Mouse (Mus musculus) neural tube, embryonic 13.5 days (tissue): ENCODE measurements around the gene Vmn1r142. TPM values are rescaled to one million over a fixed set of nuclear protein-coding genes. Genes with fewer than 3 reads are reported as not detected.
"Not testable (repeated sequence)": the region's sequence is repeated elsewhere in the genome, so short reads cannot be mapped to it uniquely, and the experiment has no call there.

Source experiments
- ATAC-seq: fragments of 200-750 bp; cut with Nextera tagmentation; 2 replicates; pipeline ENCODE4 v1.8.0; 2017; ENCODE audit warnings: low read depth, mild to moderate bottlenecking, moderate TSS enrichment, moderate library complexity
- H3K27ac ChIP-seq: fragments of 300-500 bp; sonication (generic); replicated peaks from 2 replicates; pipeline ENCODE4 v1.5.1; 2015; ENCODE audit warnings: moderate library complexity, mild to moderate bottlenecking, inconsistent platforms
- H3K27me3 ChIP-seq: fragments of 300-500 bp; sonication (generic); 2 replicates; pipeline ENCODE4 v1.6.1; 2015; ENCODE audit warnings: mild to moderate bottlenecking, inconsistent platforms
- H3K36me3 ChIP-seq: fragments of 300-500 bp; sonication (generic); 2 replicates; pipeline ENCODE4 v1.6.1; 2015; ENCODE audit warnings: mild to moderate bottlenecking, inconsistent platforms
- H3K4me1 ChIP-seq: fragments of 300-500 bp; sonication (generic); replicated peaks from 2 replicates; pipeline ENCODE4 v1.6.1; 2015; ENCODE audit warnings: inconsistent platforms
- H3K4me2 ChIP-seq: fragments of 300-500 bp; sonication (generic); 2 replicates; pipeline ENCODE4 v1.6.1; 2015; ENCODE audit warnings: inconsistent platforms, mild to moderate bottlenecking, moderate library complexity
- H3K4me3 ChIP-seq: fragments of 300-500 bp; sonication (generic); 2 replicates; pipeline ENCODE4 v1.5.1; 2015; ENCODE audit warnings: mild to moderate bottlenecking, inconsistent platforms
- H3K9ac ChIP-seq: fragments of 300-500 bp; sonication (generic); 2 replicates; pipeline ENCODE4 v1.6.1; 2015; ENCODE audit warnings: moderate library complexity, mild to moderate bottlenecking, inconsistent platforms
- H3K9me3 ChIP-seq: fragments of 300-500 bp; sonication (generic); 2 replicates; pipeline ENCODE4 v1.6.1; 2016; ENCODE audit warnings: inconsistent platforms
- WGBS: fragments of 180-500 bp; shearing (Covaris S2); methylation state at CpG from one replicate; pipeline ENCODE4 v1.1.7; 2015; 5-methylcytosine and 5-hydroxymethylcytosine counted together
- polyA plus RNA-seq: library from polyadenylated mRNA; unstranded; fragments of >200 nt; fragmentation: Nextera tagmentation; extraction: Ambion mirVana; gene quantifications from 2 replicates; pipeline ENCODE4 v1.2.1, GENCODE M21; 2015

The Vmn1r142 gene
- polyA plus RNA-seq: not detected in 2 replicates

- ATAC-seq, H3K4me2 ChIP-seq, H3K27ac ChIP-seq, H3K9ac ChIP-seq, H3K4me3 ChIP-seq, H3K27me3 ChIP-seq, H3K36me3 ChIP-seq, H3K4me1 ChIP-seq, H3K9me3 ChIP-seq: not testable (repeated sequence)
- WGBS: no CpG with 5 or more reads among the region's 3 CpGs
Observed at GRCm38 (mm10) chr7:22163935-22164334, at the start of gene Vmn1r142. Vmn1r142 (minus strand) TSS chr7:22164035.

GRCm38 (mm10) chr7:22201164-22201563, 37.3 kb upstream of the Vmn1r142 start, which contains the start of gene Gm8653:
Gm8653 (minus strand) TSS chr7:22201264.
- not testable (repeated sequence) for H3K4me2 ChIP-seq, ATAC-seq, H3K4me3 ChIP-seq, H3K4me1 ChIP-seq, H3K27ac ChIP-seq, H3K36me3 ChIP-seq, H3K9ac ChIP-seq, H3K9me3 ChIP-seq, H3K27me3 ChIP-seq
- no CpG with 5 or more reads among the region's 2 CpGs for WGBS

GRCm38 (mm10) chr7:22189077-22189476, 25.2 kb upstream of the Vmn1r142 start, which contains the start of gene Vmn1r143:
Vmn1r143 (plus strand) TSS chr7:22189377.
- not testable (repeated sequence) for H3K27ac ChIP-seq, H3K4me3 ChIP-seq, H3K4me2 ChIP-seq, H3K4me1 ChIP-seq, H3K9me3 ChIP-seq, ATAC-seq, H3K9ac ChIP-seq, H3K27me3 ChIP-seq, H3K36me3 ChIP-seq
- no CpG with 5 or more reads among the region's 3 CpGs for WGBS

- H3K36me3 ChIP-seq, H3K9ac ChIP-seq, ATAC-seq, H3K4me1 ChIP-seq, H3K9me3 ChIP-seq, H3K4me2 ChIP-seq, H3K27me3 ChIP-seq, H3K27ac ChIP-seq, H3K4me3 ChIP-seq: not testable (repeated sequence)
- no CpG with 5 or more reads among the region's 5 CpGs for WGBS
Observed at GRCm38 (mm10) chr7:22134641-22135040, 29.2 kb downstream of the Vmn1r142 start, which contains the start of gene Gm10666. Gm10666 (minus strand) TSS chr7:22134741.

GRCm38 (mm10) chr7:22118145-22118544, 45.7 kb downstream of the Vmn1r142 start, which contains the start of gene Gm16451:
Gm16451 (minus strand) TSS chr7:22118245.
- WGBS: no CpG with 5 or more reads among the region's 2 CpGs

More at GRCm38 (mm10) chr7:22118145-22118544, 45.7 kb downstream of the Vmn1r142 start, which contains the start of gene Gm16451:
- H3K4me2 ChIP-seq, H3K4me3 ChIP-seq, ATAC-seq, H3K4me1 ChIP-seq, H3K9ac ChIP-seq, H3K27ac ChIP-seq, H3K27me3 ChIP-seq, H3K9me3 ChIP-seq, H3K36me3 ChIP-seq: not testable (repeated sequence)

Other genes starting within 250 kb of the Vmn1r142 start
- gene Gm5891, start 242.7 kb downstream of the Vmn1r142 start, polyA plus RNA-seq: not detected in 2 replicates
- not detected in 2 replicates for gene Vmn1r137, start 169.4 kb downstream of the Vmn1r142 start, polyA plus RNA-seq
- gene Vmn1r138, start 135.1 kb downstream of the Vmn1r142 start, polyA plus RNA-seq: not detected in 2 replicates
- gene Gm6176, start 107.7 kb downstream of the Vmn1r142 start, polyA plus RNA-seq: not detected in 2 replicates
- not detected in 2 replicates for gene Vmn1r139, start 95.0 kb downstream of the Vmn1r142 start, polyA plus RNA-seq
- gene Gm16451, start 45.8 kb downstream of the Vmn1r142 start, polyA plus RNA-seq: not detected in 2 replicates
- gene Gm10666, start 29.3 kb downstream of the Vmn1r142 start, polyA plus RNA-seq: not detected in 2 replicates
- gene Vmn1r143, start 25.3 kb upstream of the Vmn1r142 start, polyA plus RNA-seq: not detected in 2 replicates
- gene Gm8653, start 37.2 kb upstream of the Vmn1r142 start, polyA plus RNA-seq: not detected in 2 replicates
- gene Gm8453, start 65.4 kb upstream of the Vmn1r142 start, polyA plus RNA-seq: not detected in 2 replicates
- gene Gm4187, start 165.7 kb upstream of the Vmn1r142 start, polyA plus RNA-seq: not detected in 2 replicates
- gene Gm8660, start 207.0 kb upstream of the Vmn1r142 start, polyA plus RNA-seq: not detected in 2 replicates
- not detected in 2 replicates for gene Vmn1r148, start 249.5 kb upstream of the Vmn1r142 start, polyA plus RNA-seq